Mouse (Mus musculus): ENCODE results near the gene Bcl2l13.

- TF ChIP-seq POLR2A (IDR thresholded peaks at IDR 0.05; ENCODE audit: extremely low read depth, insufficient read depth, low read length) (no peak), CTCF (IDR thresholded peaks at IDR 0.05; ENCODE audit: extremely low read depth, insufficient read depth, low read length) (no peak)
These were observed 50.7 kb downstream of the Bcl2l13 start for GRCm38 (mm10) chr6:120886696-120887095.

All from cortical plate, adult 2 months (tissue).